Mouse (Mus musculus): Measurements from ENCODE around the gene Rhbdf1. TPM values are rescaled to one million over a fixed set of nuclear protein-coding genes. Genes with fewer than 3 reads are reported as not detected.
"Not testable (repeated sequence)": the region's sequence is repeated elsewhere in the genome, so short reads cannot be mapped to it uniquely, and the experiment has no call there.

Gene Rhbdf1
- polyA plus RNA-seq, 1 experiment from 2014 or later, result 51.5 TPM

DNA sequence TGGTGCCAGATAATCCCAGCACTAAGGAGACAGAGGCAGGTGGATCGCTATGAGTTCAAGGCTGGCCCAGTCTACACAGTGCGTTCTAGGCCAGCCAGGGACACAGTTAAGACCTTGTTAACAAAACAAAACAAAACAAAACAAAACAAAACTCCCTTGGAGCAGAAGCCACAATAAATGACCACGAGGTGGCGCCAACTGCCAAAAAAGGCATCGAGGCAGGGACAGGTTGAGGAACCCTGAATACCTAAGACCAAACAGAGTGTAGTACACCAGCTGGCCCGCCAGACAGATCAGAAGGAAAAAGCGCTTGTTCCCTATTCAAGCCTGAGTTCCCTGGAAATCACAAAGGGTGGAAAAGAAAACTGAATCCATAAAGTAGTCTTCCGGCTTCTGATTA, 5.2 kb downstream of the Rhbdf1 start:
- 21% methylated on average over 8 of the region's 8 CpGs for WGBS
- Histone ChIP-seq H3K9me3 (ENCODE audit: control insufficient read depth, low read length) (no peaks in the 10 kb centered on the region), H3K9ac (ENCODE audit: low read depth, low read length) (no peak overlapping the region), H3K27me3 (replicated peaks; ENCODE audit: control insufficient read depth, insufficient read depth, low read length) (no peaks in the 10 kb centered on the region), H3K4me2 (ENCODE audit: low read depth, low read length) (no peak overlapping the region), H3K27ac (ENCODE audit: low read length) (no peak overlapping the region), H3K4me1 (ENCODE audit: control insufficient read depth, insufficient read depth, low read length) (peaks cover 30% of the 10 kb centered on the region), H3K4me3 (ENCODE audit: low read length) (no peak overlapping the region), H3K36me3 (ENCODE audit: control insufficient read depth, insufficient read depth, low read length) (peaks cover 36% of the 10 kb centered on the region)
- ATAC-seq, result no peak

DNA sequence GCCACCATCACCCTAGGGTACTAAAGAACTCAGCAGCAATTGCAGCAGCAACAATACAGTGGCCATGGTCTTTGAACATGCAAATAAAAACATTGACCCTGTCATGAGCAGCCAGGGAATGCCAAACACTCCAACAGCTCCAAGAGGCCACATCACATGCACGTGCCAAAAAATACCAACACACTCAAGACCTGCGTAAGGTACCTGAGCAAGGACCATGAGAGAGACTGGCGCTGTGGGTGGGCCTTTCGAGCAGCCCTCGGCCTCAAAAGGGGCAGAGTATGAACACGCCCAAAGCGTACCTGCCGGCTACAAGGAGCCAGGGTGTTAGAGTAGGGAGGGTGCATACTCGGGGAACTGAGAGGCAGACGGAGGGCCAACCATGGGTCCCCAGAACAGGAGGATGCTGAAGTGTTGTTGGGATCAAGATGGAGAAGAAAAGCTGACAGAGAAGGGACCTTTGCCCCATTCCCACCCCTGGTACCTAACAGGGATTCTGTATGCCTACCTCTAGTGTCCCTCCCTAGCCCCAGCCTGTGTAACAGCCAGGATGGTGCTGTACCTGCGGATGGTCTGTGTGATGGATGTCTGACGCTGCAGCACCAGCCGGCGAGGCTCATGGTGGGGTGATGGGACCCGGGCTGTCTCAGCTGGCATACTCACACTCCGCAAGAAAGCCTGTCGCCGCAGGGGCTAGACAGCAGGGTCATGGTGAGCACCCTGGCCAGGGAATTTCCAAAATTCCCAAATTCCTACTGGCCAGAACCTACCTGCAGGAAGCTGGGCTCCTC, 6.5 kb downstream of the Rhbdf1 start:
- H3K4me1 ChIP-seq (ENCODE audit: control insufficient read depth, insufficient read depth, low read length), result peaks cover 25% of the 10 kb centered on the region
- no peak overlapping the region for H3K4me2 ChIP-seq (ENCODE audit: low read depth, low read length)
- 92% methylated on average over 18 of the region's 18 CpGs for WGBS
- H3K4me3 ChIP-seq (ENCODE audit: low read length), result no peak overlapping the region
- no peaks in the 10 kb centered on the region for H3K27me3 ChIP-seq (replicated peaks; ENCODE audit: control insufficient read depth, insufficient read depth, low read length)
- H3K36me3 ChIP-seq (ENCODE audit: control insufficient read depth, insufficient read depth, low read length), result peaks cover 38% of the 10 kb centered on the region
- ATAC-seq, result no peak
- H3K27ac ChIP-seq (ENCODE audit: low read length), result no peak overlapping the region
- no peak overlapping the region for H3K9ac ChIP-seq (ENCODE audit: low read depth, low read length)
- no peaks in the 10 kb centered on the region for H3K9me3 ChIP-seq (ENCODE audit: control insufficient read depth, low read length)

- no peaks in the 10 kb centered on the region for H3K9me3 ChIP-seq (ENCODE audit: control insufficient read depth, low read length)
- no peak overlapping the region for H3K4me3 ChIP-seq (ENCODE audit: low read length)
- 84% methylated on average over 9 of the region's 9 CpGs for WGBS
- ATAC-seq, result peak; percentile 13; the same call in 1 of the 2 replicates
- no peaks in the 10 kb centered on the region for H3K27me3 ChIP-seq (replicated peaks; ENCODE audit: control insufficient read depth, insufficient read depth, low read length)
- no peak overlapping the region for H3K27ac ChIP-seq (ENCODE audit: low read length)
- peaks cover 3% of the 10 kb centered on the region; the same call in 1 of the 2 replicates for H3K4me1 ChIP-seq (ENCODE audit: control insufficient read depth, insufficient read depth, low read length)
- no peak overlapping the region for H3K9ac ChIP-seq (ENCODE audit: low read depth, low read length)
- no peak overlapping the region for H3K4me2 ChIP-seq (ENCODE audit: low read depth, low read length)
- peaks cover 43% of the 10 kb centered on the region for H3K36me3 ChIP-seq (ENCODE audit: control insufficient read depth, insufficient read depth, low read length)
Observed at GRCm38 (mm10) chr11:32210623-32211022, 11.5 kb downstream of the Rhbdf1 start.

- H3K9ac ChIP-seq (ENCODE audit: low read depth, low read length), result peak within 1 kb of the TSS; percentile 77
- peak; percentile 100 for ATAC-seq
- H3K27me3 ChIP-seq (replicated peaks; ENCODE audit: control insufficient read depth, insufficient read depth, low read length), result no peaks in the 10 kb centered on the region
- H3K4me3 ChIP-seq (ENCODE audit: low read length), result peak within 1 kb of the TSS; percentile 69
- peaks cover 7% of the 10 kb centered on the region for H3K4me1 ChIP-seq (ENCODE audit: control insufficient read depth, insufficient read depth, low read length)
- H3K27ac ChIP-seq (ENCODE audit: low read length), result 0 out of 2 replicates have a peak within 1 kb of the TSS, but pooled peaks have one; percentile 38
- under 1% methylated on average over 52 of the region's 52 CpGs for WGBS
- H3K9me3 ChIP-seq (ENCODE audit: control insufficient read depth, low read length), result no peaks in the 10 kb centered on the region
- H3K36me3 ChIP-seq (ENCODE audit: control insufficient read depth, insufficient read depth, low read length), result peaks cover 8% of the 10 kb centered on the region; the same call in 1 of the 2 replicates
- H3K4me2 ChIP-seq (ENCODE audit: low read depth, low read length), result peak within 1 kb of the TSS; percentile 74
Observed at GRCm38 (mm10) chr11:32205058-32205873, 16.8 kb downstream of the Rhbdf1 start, which contains the start of gene Snrnp25. Snrnp25 (plus strand) TSS chr11:32205415.

- no peaks in the 10 kb centered on the region for H3K27me3 ChIP-seq (replicated peaks; ENCODE audit: control insufficient read depth, insufficient read depth, low read length)
- no peak overlapping the region for H3K9ac ChIP-seq (ENCODE audit: low read depth, low read length)
- no peak overlapping the region for H3K27ac ChIP-seq (ENCODE audit: low read length)
- H3K36me3 ChIP-seq (ENCODE audit: control insufficient read depth, insufficient read depth, low read length), result no peaks in the 10 kb centered on the region
- 73% methylated on average over 11 of the region's 11 CpGs for WGBS
- H3K9me3 ChIP-seq (ENCODE audit: control insufficient read depth, low read length), result no peaks in the 10 kb centered on the region
- H3K4me1 ChIP-seq (ENCODE audit: control insufficient read depth, insufficient read depth, low read length), result peaks cover 11% of the 10 kb centered on the region
- ATAC-seq, result no peak
- no peak overlapping the region for H3K4me3 ChIP-seq (ENCODE audit: low read length)
- H3K4me2 ChIP-seq (ENCODE audit: low read depth, low read length), result no peak overlapping the region
Observed at GRCm38 (mm10) chr11:32201922-32202685, 20.0 kb downstream of the Rhbdf1 start.

DNA sequence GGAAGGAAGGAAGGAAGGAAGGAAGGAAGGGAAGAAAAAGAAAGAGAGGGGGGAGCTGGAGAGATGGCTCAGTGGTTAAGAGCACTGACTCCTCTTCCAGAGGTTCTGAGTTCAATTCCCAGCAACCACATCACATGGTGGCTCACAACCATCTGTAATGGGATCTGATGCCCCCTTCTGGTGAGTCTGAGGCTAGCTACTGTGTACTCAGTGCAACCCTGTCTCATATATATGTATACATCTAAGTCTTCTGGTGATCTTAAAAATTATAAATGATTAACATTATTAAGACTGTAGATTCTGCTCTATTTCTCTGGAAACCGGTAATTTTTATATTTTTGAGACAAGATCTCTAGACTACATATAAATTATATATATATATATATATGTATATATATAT, 21.1 kb downstream of the Rhbdf1 start:
- H3K4me2 ChIP-seq (ENCODE audit: low read depth, low read length), result not testable (repeated sequence)

GRCm38 (mm10) chr11:32200075-32200601, 22.0 kb downstream of the Rhbdf1 start, which contains the start of gene Il9r:
Il9r (minus strand) TSS chr11:32200279.
- no peak within 1 kb of the TSS for H3K4me3 ChIP-seq (ENCODE audit: low read length)
- no peaks in the 10 kb centered on the region for H3K36me3 ChIP-seq (ENCODE audit: control insufficient read depth, insufficient read depth, low read length)
- 64% methylated on average over 10 of the region's 10 CpGs for WGBS
- H3K9ac ChIP-seq (ENCODE audit: low read depth, low read length), result no peak within 1 kb of the TSS
- no peaks in the 10 kb centered on the region for H3K9me3 ChIP-seq (ENCODE audit: control insufficient read depth, low read length)
- no peak within 1 kb of the TSS for H3K27ac ChIP-seq (ENCODE audit: low read length)
- H3K4me2 ChIP-seq (ENCODE audit: low read depth, low read length), result no peak within 1 kb of the TSS
- H3K4me1 ChIP-seq (ENCODE audit: control insufficient read depth, insufficient read depth, low read length), result peaks cover 8% of the 10 kb centered on the region
- ATAC-seq, result no peak
- H3K27me3 ChIP-seq (replicated peaks; ENCODE audit: control insufficient read depth, insufficient read depth, low read length), result no peaks in the 10 kb centered on the region

More for the DNA sequence above, 21.1 kb downstream of the Rhbdf1 start:
- WGBS, result 79% methylated on average over 1 of the region's 1 CpGs
- H3K9me3 ChIP-seq (ENCODE audit: control insufficient read depth, low read length); H3K27ac ChIP-seq (ENCODE audit: low read length); H3K4me1 ChIP-seq (ENCODE audit: control insufficient read depth, insufficient read depth, low read length); H3K4me3 ChIP-seq (ENCODE audit: low read length); H3K36me3 ChIP-seq (ENCODE audit: control insufficient read depth, insufficient read depth, low read length); H3K9ac ChIP-seq (ENCODE audit: low read depth, low read length); H3K27me3 ChIP-seq (replicated peaks; ENCODE audit: control insufficient read depth, insufficient read depth, low read length); ATAC-seq: not testable (repeated sequence)

DNA sequence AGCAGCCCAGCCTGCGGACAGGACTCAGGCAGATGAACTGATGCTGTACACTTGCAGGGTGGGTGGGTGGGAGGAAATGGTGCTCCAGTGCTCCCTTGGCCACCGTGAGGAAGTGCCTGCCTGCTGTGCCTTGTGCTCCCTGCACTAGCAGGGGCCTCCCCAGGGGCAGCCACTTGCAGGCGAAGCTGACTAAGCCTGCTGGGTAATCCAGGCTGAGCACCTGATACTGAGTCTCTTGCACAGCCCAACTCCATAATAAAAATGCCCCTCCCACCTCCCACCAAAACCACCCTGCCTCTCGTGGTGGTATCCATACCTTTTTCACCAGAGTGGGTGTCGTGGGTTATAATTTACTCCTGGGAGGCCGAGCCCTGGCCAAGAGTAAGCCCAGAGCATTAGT, 22.9 kb downstream of the Rhbdf1 start:
- Histone ChIP-seq H3K4me1 (ENCODE audit: control insufficient read depth, insufficient read depth, low read length) (peaks cover 4% of the 10 kb centered on the region; the same call in 1 of the 2 replicates), H3K27me3 (replicated peaks; ENCODE audit: control insufficient read depth, insufficient read depth, low read length) (no peaks in the 10 kb centered on the region)
- 45% methylated on average over 6 of the region's 6 CpGs for WGBS

More for the DNA sequence above, 22.9 kb downstream of the Rhbdf1 start:
- 0 out of 2 replicates have a peak, but pooled peaks have one; percentile 19 for ATAC-seq
- H3K9ac ChIP-seq (ENCODE audit: low read depth, low read length), result no peak overlapping the region
- no peaks in the 10 kb centered on the region for H3K9me3 ChIP-seq (ENCODE audit: control insufficient read depth, low read length)
- H3K27ac ChIP-seq (ENCODE audit: low read length), result no peak overlapping the region
- H3K4me3 ChIP-seq (ENCODE audit: low read length), result no peak overlapping the region
- H3K4me2 ChIP-seq (ENCODE audit: low read depth, low read length), result no peak overlapping the region
- H3K36me3 ChIP-seq (ENCODE audit: control insufficient read depth, insufficient read depth, low read length), result no peaks in the 10 kb centered on the region
